Mouse (Mus musculus): ENCODE results near the gene Nme4. TPM values are rescaled to one million over a fixed set of nuclear protein-coding genes. Genes with fewer than 3 reads are reported as not detected.
"Not testable (repeated sequence)": the region's sequence is repeated elsewhere in the genome, so short reads cannot be mapped to it uniquely, and the experiment has no call there.

Nme4 gene
- total and polyA plus RNA-seq, 3 experiments = 23.3 to 118 (median 48.5) TPM

GRCm38 (mm10) chr17:26111024-26111423 is 15.6 kb upstream of the Nme4 start:
- peaks cover 49% of the 10 kb centered on the region for H3K27me3 ChIP-seq (ENCODE audit: insufficient read depth, low read length)
- H3K36me3 ChIP-seq (replicated peaks) = no peaks in the 10 kb centered on the region
- H3K4me3 ChIP-seq (ENCODE audit: low read depth, low read length) = no peak overlapping the region
- no peaks in the 10 kb centered on the region for H3K9me3 ChIP-seq (replicated peaks)
- H3K4me1 ChIP-seq (ENCODE audit: insufficient read depth, low read depth, low read length) = peaks cover 29% of the 10 kb centered on the region
- DNase-seq (ENCODE audit: low spot score) (no peak), ATAC-seq (ENCODE audit: extremely low read depth, insufficient number of reproducible peaks, low FRiP score, poor library complexity, severe bottlenecking) (no peak)
- no peak for TF ChIP-seq POLR2AphosphoS5 (IDR thresholded peaks at IDR 0.05; ENCODE audit: insufficient replicate concordance, low read depth, low read length)
- TF ChIP-seq GATA1 (IDR thresholded peaks at IDR 0.05; ENCODE audit: borderline replicate concordance, low read length) = no peak
- no peak for TF ChIP-seq CTCF (IDR thresholded peaks at IDR 0.05; ENCODE audit: low read depth, low read length)
- no peak for TF ChIP-seq TAL1 (conservative IDR thresholded peaks at IDR 0.05; ENCODE audit: low read depth, low read length)
- no peak for TF ChIP-seq GATA2 (IDR thresholded peaks at IDR 0.05; ENCODE audit: borderline replicate concordance, low read depth, low read length)

GRCm38 (mm10) chr17:26110156-26110555 is 14.8 kb upstream of the Nme4 start:
- ATAC-seq (ENCODE audit: extremely low read depth, insufficient number of reproducible peaks, low FRiP score, poor library complexity, severe bottlenecking) = no peak
- DNase-seq (ENCODE audit: low spot score) = no peak
- no peak for TF ChIP-seq GATA2 (IDR thresholded peaks at IDR 0.05; ENCODE audit: borderline replicate concordance, low read depth, low read length)
- TF ChIP-seq GATA1 (IDR thresholded peaks at IDR 0.05; ENCODE audit: borderline replicate concordance, low read length) = no peak
- no peak for TF ChIP-seq TAL1 (conservative IDR thresholded peaks at IDR 0.05; ENCODE audit: low read depth, low read length)
- no peak for TF ChIP-seq CTCF (IDR thresholded peaks at IDR 0.05; ENCODE audit: low read depth, low read length)
- no peak for TF ChIP-seq POLR2AphosphoS5 (IDR thresholded peaks at IDR 0.05; ENCODE audit: insufficient replicate concordance, low read depth, low read length)
- Histone ChIP-seq H3K36me3 (replicated peaks) (no peaks in the 10 kb centered on the region), H3K4me1 (ENCODE audit: insufficient read depth, low read depth, low read length) (peaks cover 34% of the 10 kb centered on the region), H3K4me3 (ENCODE audit: low read depth, low read length) (no peak overlapping the region), H3K9me3 (replicated peaks) (no peaks in the 10 kb centered on the region), H3K27me3 (ENCODE audit: insufficient read depth, low read length) (peaks cover 46% of the 10 kb centered on the region)

GRCm38 (mm10) chr17:26105619-26106018 is 10.2 kb upstream of the Nme4 start:
- peaks cover 9% of the 10 kb centered on the region for H3K4me1 ChIP-seq (ENCODE audit: insufficient read depth, low read depth, low read length)
- TF ChIP-seq GATA2 (IDR thresholded peaks at IDR 0.05; ENCODE audit: borderline replicate concordance, low read depth, low read length) = no peak
- TF ChIP-seq CTCF (IDR thresholded peaks at IDR 0.05; ENCODE audit: low read depth, low read length) = no peak
- TF ChIP-seq GATA1 (IDR thresholded peaks at IDR 0.05; ENCODE audit: borderline replicate concordance, low read length) = no peak
- no peak for TF ChIP-seq POLR2AphosphoS5 (IDR thresholded peaks at IDR 0.05; ENCODE audit: insufficient replicate concordance, low read depth, low read length)
- no peak for TF ChIP-seq TAL1 (conservative IDR thresholded peaks at IDR 0.05; ENCODE audit: low read depth, low read length)
- no peak for ATAC-seq (ENCODE audit: extremely low read depth, insufficient number of reproducible peaks, low FRiP score, poor library complexity, severe bottlenecking)
- H3K9me3 ChIP-seq (replicated peaks) = no peaks in the 10 kb centered on the region
- H3K36me3 ChIP-seq (replicated peaks) = no peaks in the 10 kb centered on the region
- DNase-seq (ENCODE audit: low spot score) = no peak
- peaks cover 19% of the 10 kb centered on the region for H3K27me3 ChIP-seq (ENCODE audit: insufficient read depth, low read length)
- no peak overlapping the region for H3K4me3 ChIP-seq (ENCODE audit: low read depth, low read length)

- Histone ChIP-seq H3K4me1 (ENCODE audit: insufficient read depth, low read depth, low read length) (peaks cover 10% of the 10 kb centered on the region), H3K36me3 (replicated peaks) (no peaks in the 10 kb centered on the region), H3K9me3 (replicated peaks) (no peaks in the 10 kb centered on the region), H3K4me3 (ENCODE audit: low read depth, low read length) (no peak overlapping the region; the same call in 1 of the 2 replicates), H3K27me3 (ENCODE audit: insufficient read depth, low read length) (peaks cover 11% of the 10 kb centered on the region)
- ATAC-seq (ENCODE audit: extremely low read depth, insufficient number of reproducible peaks, low FRiP score, poor library complexity, severe bottlenecking) (no peak), DNase-seq (ENCODE audit: low spot score) (no peak)
- no peak for TF ChIP-seq TAL1 (conservative IDR thresholded peaks at IDR 0.05; ENCODE audit: low read depth, low read length)
- no peak for TF ChIP-seq GATA1 (IDR thresholded peaks at IDR 0.05; ENCODE audit: borderline replicate concordance, low read length)
- no peak for TF ChIP-seq GATA2 (IDR thresholded peaks at IDR 0.05; ENCODE audit: borderline replicate concordance, low read depth, low read length)
- no peak for TF ChIP-seq POLR2AphosphoS5 (IDR thresholded peaks at IDR 0.05; ENCODE audit: insufficient replicate concordance, low read depth, low read length)
- TF ChIP-seq CTCF (IDR thresholded peaks at IDR 0.05; ENCODE audit: low read depth, low read length) = no peak
Observed at GRCm38 (mm10) chr17:26101478-26101877, 6.1 kb upstream of the Nme4 start.

- H3K36me3 ChIP-seq (replicated peaks) = no peaks in the 10 kb centered on the region
- no peak for DNase-seq (ENCODE audit: low spot score)
- TF ChIP-seq CTCF (IDR thresholded peaks at IDR 0.05; ENCODE audit: low read depth, low read length) (no peak), TAL1 (conservative IDR thresholded peaks at IDR 0.05; ENCODE audit: low read depth, low read length) (no peak), GATA2 (IDR thresholded peaks at IDR 0.05; ENCODE audit: borderline replicate concordance, low read depth, low read length) (no peak), POLR2AphosphoS5 (IDR thresholded peaks at IDR 0.05; ENCODE audit: insufficient replicate concordance, low read depth, low read length) (no peak), GATA1 (IDR thresholded peaks at IDR 0.05; ENCODE audit: borderline replicate concordance, low read length) (no peak)
- no peak for ATAC-seq (ENCODE audit: extremely low read depth, insufficient number of reproducible peaks, low FRiP score, poor library complexity, severe bottlenecking)
- H3K9me3 ChIP-seq (replicated peaks) = no peaks in the 10 kb centered on the region
- peaks cover 2% of the 10 kb centered on the region for H3K27me3 ChIP-seq (ENCODE audit: insufficient read depth, low read length)
- H3K4me3 ChIP-seq (ENCODE audit: low read depth, low read length) = no peak overlapping the region
- peaks cover 10% of the 10 kb centered on the region for H3K4me1 ChIP-seq (ENCODE audit: insufficient read depth, low read depth, low read length)
Observed at GRCm38 (mm10) chr17:26100166-26100565, 4.8 kb upstream of the Nme4 start.

GRCm38 (mm10) chr17:26099316-26099715 is 3.9 kb upstream of the Nme4 start:
- not testable (repeated sequence) for ATAC-seq (ENCODE audit: extremely low read depth, insufficient number of reproducible peaks, low FRiP score, poor library complexity, severe bottlenecking); DNase-seq (ENCODE audit: low spot score)

GRCm38 (mm10) chr17:26098461-26098860 is 3.1 kb upstream of the Nme4 start:
- Histone ChIP-seq H3K4me1 (ENCODE audit: insufficient read depth, low read depth, low read length) (peaks cover 25% of the 10 kb centered on the region), H3K9me3 (replicated peaks) (no peaks in the 10 kb centered on the region), H3K36me3 (replicated peaks) (peaks cover 8% of the 10 kb centered on the region), H3K4me3 (ENCODE audit: low read depth, low read length) (no peak overlapping the region), H3K27me3 (ENCODE audit: insufficient read depth, low read length) (no peaks in the 10 kb centered on the region; the same call in 1 of the 2 replicates)
- ATAC-seq (ENCODE audit: extremely low read depth, insufficient number of reproducible peaks, low FRiP score, poor library complexity, severe bottlenecking) (no peak), DNase-seq (ENCODE audit: low spot score) (no peak)
- TF ChIP-seq TAL1 (conservative IDR thresholded peaks at IDR 0.05; ENCODE audit: low read depth, low read length) = no peak

More at GRCm38 (mm10) chr17:26099316-26099715, 3.9 kb upstream of the Nme4 start:
- not testable (repeated sequence) for H3K4me3 ChIP-seq (ENCODE audit: low read depth, low read length); H3K27me3 ChIP-seq (ENCODE audit: insufficient read depth, low read length); H3K9me3 ChIP-seq (replicated peaks); H3K36me3 ChIP-seq (replicated peaks)
- H3K4me1 ChIP-seq (ENCODE audit: insufficient read depth, low read depth, low read length) = peaks cover 17% of the 10 kb centered on the region
